Mouse (Mus musculus): ENCODE measurements at regions not wholly inside any gene's neighbourhood (a gene's known extent, or its start where the extent isn't known, plus 50 kb on each side); places are given as distances from the start of the nearest gene placed in this dataset.

GRCm38 (mm10) chr3:124113995-124114394 is 206.7 kb upstream of the Tram1l1 start:
- no peak for TF ChIP-seq EP300 (IDR thresholded peaks at IDR 0.05)
- no peak for TF ChIP-seq CTCF (IDR thresholded peaks at IDR 0.05)
